Mouse (Mus musculus) pancreas, adult 10 weeks (tissue): ENCODE measurements around the gene Aldh1a7. TPM values are rescaled to one million over a fixed set of nuclear protein-coding genes. Genes with fewer than 3 reads are reported as not detected.

Source experiments
- polyA plus RNA-seq: library from polyadenylated mRNA; stranded (reverse); fragments of 350-450 nt; fragmentation: Illumina TruSeq; extraction: RNeasy Lipid Tissue Mini Kit (QIAGEN cat#74804); gene quantifications from one replicate; pipeline ENCODE4 v1.2.3, GENCODE M21; 2015; ENCODE audit warnings: low read depth, low replicate concordance; ENCODE audit not compliant: insufficient read depth

Gene Aldh1a7
- polyA plus RNA-seq: 6.0 TPM

GRCm38 (mm10) chr19:20727381-20727780, at the start of gene Aldh1a7:
TSS of gene Aldh1a7 (minus strand) at chr19:20727562.

Other genes starting within 250 kb of the Aldh1a7 start
- gene Aldh1a1, start 234.8 kb downstream of the Aldh1a7 start, polyA plus RNA-seq: 23.8 TPM
- not detected for gene Tmc1, start 226.6 kb upstream of the Aldh1a7 start, polyA plus RNA-seq